17 mouse cellular contexts compared by ENCODE assay signal in the genomic region with DNA sequence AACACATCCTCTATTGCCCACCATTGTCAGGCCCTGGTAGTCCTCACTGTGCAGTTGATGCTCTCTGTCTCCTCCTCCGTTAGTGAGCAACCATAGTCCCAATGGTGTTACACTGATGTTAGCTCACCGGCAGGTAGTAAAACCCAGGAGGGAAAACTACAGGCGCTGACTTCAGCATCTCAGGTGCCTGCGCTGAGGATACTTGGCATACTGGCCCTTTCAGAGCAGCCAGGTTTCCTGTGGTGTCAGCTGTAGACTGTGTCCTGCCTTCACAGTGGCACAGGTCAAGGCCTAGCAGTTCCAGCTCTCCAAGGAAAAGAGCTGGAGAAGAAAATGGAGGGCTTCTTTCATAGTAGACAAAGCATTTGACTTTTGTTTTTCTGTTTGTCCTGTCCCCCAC. TPM values are rescaled to one million over a fixed set of nuclear protein-coding genes. Genes with fewer than 3 reads are reported as not detected.
DNase-seq lines count a peak whose midpoint lies in the region; TF ChIP-seq lines count a peak whose summit lies in the region.
"Had no signal": no experiment of that assay in that cellular context is flagged by ENCODE, and none has a peak within 500 bp of the region (broad histone marks: within the 10 kb centered on the region; RNA-seq: fewer than 3 reads in every experiment).

No protein-coding gene starts in this region.

- peak; percentile 18 for DNase-seq in cerebellum, adult 11-12 months
- DNase-seq in cerebellum, adult 11 months: no peak
- no peak for DNase-seq in gastrocnemius, adult 2 months
- no peak for DNase-seq in gastrocnemius, postnatal 36 days
- peak; percentile 54 for DNase-seq in brain, adult 2 months (ENCODE audit: low read depth, low spot score)
- peak; percentile 15 to 28 for DNase-seq in cerebellum, postnatal 36 days
- no peak for DNase-seq in left cerebral cortex, postnatal 25 days (ENCODE audit: low spot score in 2 of 2)
- DNase-seq: adrenal gland, postnatal 14 days; forebrain, postnatal 0 days; gastrocnemius, postnatal 25 days; heart, adult 18-20 months; heart, postnatal 10 days; kidney, adult 8-10 months had no signal

- no peak for TF ChIP-seq CTCF in gastrocnemius, adult 2 months (IDR thresholded peaks at IDR 0.05)

- peak overlapping the region; percentile 49 for H3K27ac ChIP-seq in gastrocnemius, adult 2 months
- H3K27ac ChIP-seq: embryonic facial prominence, embryonic 10.5 days; forebrain, embryonic 13.5 days; heart, embryonic 10.5 days; hindbrain, embryonic 14.5 days had no signal

- intact Hi-C loops in gastrocnemius, adult 2 months (cut with DNase I): no loop called here
- intact Hi-C loops in gastrocnemius, postnatal 36 days (cut with DNase I): no loop called here
- intact Hi-C loops in left cerebral cortex, postnatal 25 days (cut with DNase I): no loop called here

- H3K4me3 ChIP-seq in gastrocnemius, adult 2 months: no peak overlapping the region
- H3K4me3 ChIP-seq: embryonic facial prominence, embryonic 10.5 days; forebrain, embryonic 13.5 days; heart, embryonic 10.5 days had no signal

RNA-seq across cellular contexts. Expression of a gene that starts 21.6 kb away (rescaled TPM):
- 10 to 100 TPM in 1 of 2 experiments, 1 to 10 TPM in 1; 8.1 to 11.5 TPM for total RNA-seq in gastrocnemius, adult 2 months (2021)
- total RNA-seq in gastrocnemius, postnatal 36 days (2021): 10 to 100 TPM in 1 of 2 experiments, 1 to 10 TPM in 1; 9.4 to 12.1 TPM
- total RNA-seq in left cerebral cortex, postnatal 25 days (2021): 10 to 100 TPM; 15.0 to 16.0 TPM

RNA-seq across cellular contexts. Expression of a gene that starts 26.5 kb away (rescaled TPM):
- 10 to 100 TPM; 52.1 to 61.6 TPM for total RNA-seq in gastrocnemius, adult 2 months (2021)
- 10 to 100 TPM; 56.1 to 58.7 TPM for total RNA-seq in gastrocnemius, postnatal 36 days (2021)
- 10 to 100 TPM; 54.9 TPM for total RNA-seq in left cerebral cortex, postnatal 25 days (2021)

RNA-seq across cellular contexts. Expression of a gene that starts 45.3 kb away (rescaled TPM):
- total RNA-seq in gastrocnemius, adult 2 months (2021): not detected
- total RNA-seq in gastrocnemius, postnatal 36 days (2021): under 1 TPM; 0.05 to 0.10 TPM
- under 1 TPM; 0.14 to 0.27 TPM for total RNA-seq in left cerebral cortex, postnatal 25 days (2021)
- total RNA-seq: adrenal gland, postnatal 14 days; heart, adult 18-20 months had no signal

Comparison
In these comparisons a context has a peak if more than half of its experiments do, and no peak if none do; other contexts are left out.
1. DNase-seq: peak in cerebellum, adult 11-12 months (single experiment), brain, adult 2 months (single experiment) and cerebellum, postnatal 36 days (2 of 2); none in cerebellum, adult 11 months (single experiment), gastrocnemius, adult 2 months (single experiment), gastrocnemius, postnatal 36 days (0 of 2) and left cerebral cortex, postnatal 25 days (0 of 2).